Mouse (Mus musculus) adrenal gland, postnatal 36 days (tissue): Measurements from ENCODE around the gene Fbh1. TPM values are rescaled to one million over a fixed set of nuclear protein-coding genes. Genes with fewer than 3 reads are reported as not detected.

Source experiments
- DNase-seq, 2 experiments: peaks; one replicate each; pipeline ENCODE4 v3.0.0; 2021; ENCODE audit warnings: mixed read lengths in 1 of 2
- total RNA-seq, 2 experiments: library from RNA; stranded (reverse); gene quantifications; 2 replicates each; pipeline ENCODE4 v1.2.3; 2021

Gene Fbh1
- total RNA-seq, 2 experiments from 2014 or later: 82.2 to 84.3 TPM

- DNase-seq: no peak
Measured at GRCm38 (mm10) chr2:11722564-11722963, 54.8 kb downstream of the Fbh1 start.

DNA sequence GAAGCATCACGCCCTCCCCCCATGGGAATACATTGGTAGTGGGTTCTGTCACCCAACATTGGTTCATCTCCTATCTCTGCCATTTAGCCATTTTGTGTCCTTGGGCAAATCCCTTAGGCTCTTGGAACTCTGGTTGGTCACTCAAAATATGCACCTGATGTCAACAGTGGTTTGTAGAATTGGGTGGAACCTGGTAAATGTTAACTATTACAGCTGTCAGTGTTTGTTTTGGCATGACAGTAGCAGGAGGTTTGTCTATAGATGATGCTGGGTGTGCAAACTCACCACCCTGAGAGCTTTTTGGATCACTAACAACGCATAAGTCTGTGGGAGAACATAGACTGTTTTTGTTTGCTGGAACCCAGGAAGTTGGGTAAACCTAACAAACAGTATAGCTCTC is 58.8 kb downstream of the Fbh1 start:
- DNase-seq: no peak

DNA sequence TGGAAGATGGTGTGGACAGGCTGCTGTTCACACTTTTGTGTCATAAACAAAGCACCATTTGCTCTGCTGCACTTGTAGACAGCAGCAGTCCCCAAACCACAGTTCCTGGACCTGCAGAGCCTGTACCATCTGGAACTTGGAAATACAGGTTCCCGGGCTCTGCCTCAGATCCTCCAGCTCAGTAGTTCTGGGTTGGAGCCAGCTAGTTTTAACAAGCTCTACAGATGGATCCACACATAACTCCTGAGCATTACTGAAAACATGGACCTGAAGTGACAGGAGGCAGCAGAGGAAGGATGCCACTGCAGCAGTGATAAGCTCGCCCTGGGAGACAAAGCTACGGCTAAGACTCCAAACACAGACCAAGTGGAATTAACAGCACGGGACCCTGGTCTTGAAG is 62.8 kb downstream of the Fbh1 start:
- no peak for DNase-seq

DNA sequence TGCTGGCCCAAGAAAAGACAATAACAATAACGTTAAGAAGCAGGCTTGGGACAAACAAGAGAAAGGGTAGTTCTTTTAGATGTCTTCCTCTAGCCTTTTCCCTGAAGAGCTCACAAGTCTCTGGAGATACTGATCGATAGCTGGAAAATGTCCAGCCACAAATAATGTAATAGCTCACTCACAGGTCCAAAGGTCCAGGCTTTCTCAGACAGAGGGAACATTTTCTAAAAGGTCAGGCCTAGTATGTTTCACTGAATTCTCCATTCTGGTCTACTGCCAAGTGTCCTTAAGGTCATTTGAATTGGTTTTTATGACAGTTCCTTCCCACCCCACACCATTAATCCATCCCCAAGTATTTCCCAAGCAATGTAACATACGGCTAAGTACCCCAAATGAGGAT is 64.4 kb downstream of the Fbh1 start:
- peak in 1 of 2 experiments; percentile 9 for DNase-seq

DNA sequence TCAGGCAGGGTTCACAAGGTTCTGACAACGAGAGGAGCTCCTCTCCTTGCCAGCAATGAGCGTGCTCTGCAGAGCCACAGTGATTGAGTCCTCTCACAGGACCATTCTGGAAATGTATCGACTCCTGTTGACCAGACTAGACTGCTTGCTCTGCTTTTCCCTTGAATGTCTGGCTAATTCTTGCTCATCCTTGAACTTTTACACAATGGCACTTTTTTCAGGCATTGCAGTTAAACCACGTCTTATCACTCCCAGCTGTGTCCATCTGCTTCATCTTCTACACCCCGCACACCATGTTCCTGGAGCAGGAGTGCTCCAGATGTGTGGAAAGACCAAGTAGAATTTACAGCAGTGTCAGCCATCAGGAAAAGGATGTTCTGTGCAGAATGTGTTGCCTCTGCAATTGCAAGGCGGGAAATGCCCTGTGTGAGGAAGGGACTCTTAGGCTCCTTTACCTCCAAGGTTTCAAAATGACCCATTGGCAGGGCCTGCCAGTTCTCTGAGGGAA is 64.8 kb downstream of the Fbh1 start:
- DNase-seq: no peak

DNA sequence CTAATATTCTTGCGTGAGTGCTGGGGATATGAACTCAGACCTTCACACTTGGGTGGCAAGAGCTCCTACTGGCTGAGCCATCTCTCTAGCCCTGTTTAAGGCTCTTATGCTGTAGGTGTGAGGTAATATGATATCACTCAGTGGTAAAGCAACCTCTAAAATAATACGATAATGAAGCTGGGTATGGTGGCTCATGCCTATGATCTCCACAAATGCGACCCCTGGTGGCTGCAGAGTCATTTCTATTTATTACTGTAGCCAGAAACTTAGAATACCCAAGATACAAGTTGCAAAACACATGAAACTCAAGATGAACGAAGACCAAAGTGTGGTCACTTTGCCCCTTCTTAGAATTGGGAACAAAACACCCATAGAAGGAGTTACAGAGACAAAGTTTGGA is 67.3 kb downstream of the Fbh1 start:
- DNase-seq: peak; percentile 28 to 57

GRCm38 (mm10) chr2:11708538-11708937 is 68.8 kb downstream of the Fbh1 start:
- peak in 1 of 2 experiments; percentile 22 for DNase-seq

DNA sequence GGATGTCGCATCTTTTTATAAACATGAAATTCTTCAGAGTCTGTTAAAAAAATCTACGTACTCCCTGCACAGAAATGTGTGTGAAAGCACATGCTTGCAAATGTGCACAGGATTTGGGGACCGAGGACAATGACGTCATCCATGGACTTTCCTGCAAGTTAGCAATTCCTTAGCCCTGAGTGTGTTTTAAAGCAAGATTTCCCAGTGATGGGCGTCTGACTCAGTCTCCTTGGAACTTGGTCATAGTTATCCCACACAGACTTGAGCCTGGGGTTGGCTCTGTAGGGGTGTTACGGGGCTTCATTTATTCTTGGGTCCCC is 70.7 kb downstream of the Fbh1 start:
- peak; percentile 34 to 41 for DNase-seq

- no peak for DNase-seq
Measured at GRCm38 (mm10) chr2:11706030-11706745, 71.2 kb downstream of the Fbh1 start.

DNA sequence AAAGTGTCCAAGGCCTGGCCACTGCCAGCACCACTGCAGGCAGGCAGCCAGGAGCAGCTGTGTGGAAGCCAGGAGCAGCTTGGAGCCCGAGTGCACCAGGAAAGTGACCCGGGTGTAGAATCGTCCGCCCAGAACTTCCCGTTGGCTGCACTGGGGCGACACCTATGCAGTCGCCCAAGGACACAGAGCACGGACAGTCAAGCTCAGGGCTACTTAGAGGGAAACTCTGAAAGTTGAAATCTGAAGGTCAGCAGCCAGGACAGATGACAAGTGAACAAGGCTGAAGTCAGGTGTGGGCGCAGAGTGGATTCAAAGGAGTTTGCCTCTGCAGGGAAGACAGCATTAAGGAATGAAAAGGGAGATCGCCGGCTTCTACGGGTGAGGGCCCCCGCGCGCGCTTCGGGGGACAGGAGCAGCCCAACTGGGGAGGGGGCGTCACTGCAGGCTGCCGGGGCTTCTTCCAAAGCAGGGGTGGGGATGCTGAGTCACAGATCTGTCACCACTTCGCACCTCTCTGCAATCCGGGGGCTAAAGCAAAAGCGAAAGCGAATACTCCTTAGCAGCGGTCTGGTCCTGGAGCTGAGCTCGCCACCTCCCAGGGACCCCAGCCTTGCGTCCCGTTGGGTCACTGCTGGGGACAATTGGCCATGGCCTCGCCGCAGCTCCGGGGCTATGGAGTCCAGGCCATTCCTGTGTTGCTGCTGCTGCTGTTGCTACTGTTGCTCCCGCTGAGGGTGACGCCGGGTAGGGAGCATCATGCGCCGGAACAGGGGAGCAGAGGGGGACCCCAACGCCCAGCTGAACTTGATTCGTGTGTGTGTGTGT is 72.0 kb downstream of the Fbh1 start, which contains the start of gene Il15ra:
Gene Il15ra, plus strand, starts transcription at position 90 of the 825 bp plus-strand sequence.
- peak; percentile 88 to 91 for DNase-seq

DNA sequence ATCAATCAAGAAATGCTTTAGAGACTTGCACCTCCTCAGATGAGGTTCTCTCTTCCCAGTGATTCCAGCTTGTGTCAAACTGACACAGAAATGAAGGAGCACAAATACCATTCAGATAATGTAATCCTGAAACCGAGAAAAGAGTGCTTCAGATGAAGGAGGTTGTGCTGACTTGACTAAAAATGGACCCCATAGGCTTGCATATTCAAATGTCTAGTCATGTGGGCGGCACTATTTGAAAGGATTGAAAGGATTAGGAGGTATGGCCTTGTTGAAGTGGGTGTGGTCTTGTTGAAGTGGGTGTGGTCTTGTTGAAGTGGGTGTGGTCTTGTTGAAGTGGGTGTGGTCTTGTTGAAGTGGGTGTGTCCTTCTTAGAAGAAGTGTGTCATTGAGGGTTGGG is 77.5 kb downstream of the Fbh1 start:
- DNase-seq: no peak

GRCm38 (mm10) chr2:11698994-11699393 is 78.4 kb downstream of the Fbh1 start:
- DNase-seq: no peak

DNA sequence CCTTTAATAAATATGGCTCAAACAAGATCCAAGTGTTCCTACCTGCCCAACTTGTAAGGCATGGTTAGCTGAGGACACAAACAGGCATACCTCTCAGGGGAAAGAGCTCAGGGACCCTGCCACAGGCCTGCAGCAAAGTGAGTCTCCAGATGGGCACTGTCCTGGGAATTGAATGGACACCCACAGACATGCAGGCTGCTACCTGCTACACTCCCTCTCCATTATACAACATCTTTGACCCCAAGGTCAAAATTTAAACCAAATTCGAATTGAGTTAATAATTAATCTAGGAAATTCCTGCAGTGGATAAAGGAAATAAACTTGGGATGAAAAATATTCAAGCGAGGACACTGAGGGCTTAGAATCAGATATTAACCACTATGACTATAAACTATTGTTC is 81.5 kb downstream of the Fbh1 start:
- no peak for DNase-seq

DNA sequence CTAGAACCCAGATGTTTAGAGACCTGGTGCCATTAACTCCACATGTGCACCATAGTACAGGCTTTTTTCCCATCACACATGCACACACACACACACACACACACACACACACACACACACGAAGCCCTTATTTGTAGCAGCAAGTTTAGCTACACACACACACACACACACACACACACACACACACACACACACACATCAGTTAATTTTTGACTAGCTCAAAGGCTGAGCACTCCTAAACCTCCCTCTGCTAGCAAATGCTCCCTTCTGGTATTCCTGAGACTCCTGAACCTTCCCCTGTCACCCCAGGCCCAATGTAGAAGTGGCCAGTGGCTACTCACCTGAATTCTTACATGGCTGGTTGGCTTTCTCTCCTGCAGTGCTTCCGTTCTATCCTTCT is 83.3 kb downstream of the Fbh1 start:
- no peak for DNase-seq

- peak; percentile 12 to 19 for DNase-seq
Measured at GRCm38 (mm10) chr2:11693352-11693751, 84.0 kb downstream of the Fbh1 start.

Other genes with a start within 250 kb of the Fbh1 start
- gene Pfkfb3, start 223.5 kb downstream of the Fbh1 start, total RNA-seq: 100 to 1,000 TPM in 1 of 2 experiments, 10 to 100 TPM in 1; 94.5 to 108 TPM
- 100 to 1,000 TPM; 109 to 121 TPM for gene Rbm17, start 173.4 kb downstream of the Fbh1 start, total RNA-seq
- not detected for gene Gm17490, start 151.3 kb downstream of the Fbh1 start, total RNA-seq
- gene Il2ra, start 134.8 kb downstream of the Fbh1 start, total RNA-seq: under 1 TPM; 0.20 to 0.30 TPM
- 10 to 100 TPM; 20.1 to 20.3 TPM for gene Il15ra, start 72.3 kb downstream of the Fbh1 start, total RNA-seq
- gene Ankrd16, start 294 bp upstream of the Fbh1 start, total RNA-seq: 10 to 100 TPM; 28.0 to 35.2 TPM